Mouse (Mus musculus) embryonic facial prominence, embryonic 14.5 days (tissue): ENCODE data around the gene Tulp2. TPM values are rescaled to one million over a fixed set of nuclear protein-coding genes. Genes with fewer than 3 reads are reported as not detected.
A peak's percentile ranks its signal among the peaks of the same experiment; 100 is the strongest.

Source experiments
- ATAC-seq: fragments of 200-750 bp; cut with Nextera tagmentation; 2 replicates; pipeline ENCODE4 v1.8.0; 2017; ENCODE audit warnings: low read depth, moderate number of reproducible peaks, moderate TSS enrichment
- DNase-seq: peaks from one replicate; pipeline ENCODE4 v3.0.0-alpha.2; 2015; ENCODE audit warnings: low spot score
- H3K27ac ChIP-seq: fragments of 300-500 bp; sonication (generic); replicated peaks from 2 replicates; pipeline ENCODE4 v1.5.1; 2014; ENCODE audit warnings: low read depth, mild to moderate bottlenecking, low read length, moderate library complexity
- H3K27me3 ChIP-seq: fragments of 300-500 bp; sonication (generic); replicated peaks from 2 replicates; pipeline ENCODE4 v1.6.1; 2014; ENCODE audit warnings: low read length; ENCODE audit not compliant: control insufficient read depth, insufficient read depth
- H3K36me3 ChIP-seq: fragments of 300-500 bp; sonication (generic); 2 replicates; pipeline ENCODE4 v1.6.1; 2014; ENCODE audit warnings: low read length, mixed read lengths; ENCODE audit not compliant: control insufficient read depth, insufficient read depth
- H3K4me1 ChIP-seq: fragments of 300-500 bp; sonication (generic); 2 replicates; pipeline ENCODE4 v1.6.1; 2014; ENCODE audit warnings: antibody characterized with exemption, low read length; ENCODE audit not compliant: control insufficient read depth, insufficient read depth
- H3K4me2 ChIP-seq: fragments of 300-500 bp; sonication (generic); 2 replicates; pipeline ENCODE4 v1.6.1; 2014; ENCODE audit warnings: low read depth, mild to moderate bottlenecking, low read length, moderate library complexity, mixed read lengths
- H3K4me3 ChIP-seq: fragments of 300-500 bp; sonication (generic); 2 replicates; pipeline ENCODE4 v1.5.1; 2014; ENCODE audit warnings: low read depth, mild to moderate bottlenecking, low read length
- H3K9ac ChIP-seq: fragments of 300-500 bp; sonication (generic); 2 replicates; pipeline ENCODE4 v1.6.1; 2014; ENCODE audit warnings: low read depth, mild to moderate bottlenecking, low read length, moderate library complexity, mixed read lengths
- H3K9me3 ChIP-seq: fragments of 300-500 bp; sonication (generic); 2 replicates; pipeline ENCODE4 v1.6.1; 2016; ENCODE audit warnings: low read length; ENCODE audit not compliant: control insufficient read depth
- WGBS: fragments of 180-500 bp; shearing (Covaris S2); extraction: QIAGEN DNeasy Blood & Tissue Kit; methylation state at CpG from one replicate; pipeline ENCODE4 v1.1.7; 2014; 5-methylcytosine and 5-hydroxymethylcytosine counted together
- microRNA-seq: library from miRNA; unstranded; fragments of <30 nt; microRNA quantifications from one replicate; pipeline ENCODE4, GENCODE M21; 2016; ENCODE audit warnings: borderline number of aligned reads
- polyA plus RNA-seq: library from polyadenylated mRNA; unstranded; fragments of >200 nt; fragmentation: Nextera tagmentation; extraction: Ambion mirVana; gene quantifications from 2 replicates; pipeline ENCODE4 v1.2.1, GENCODE M21; 2014

Gene Tulp2
- polyA plus RNA-seq, 1 experiment from 2014 or later: 1.2 TPM

DNA sequence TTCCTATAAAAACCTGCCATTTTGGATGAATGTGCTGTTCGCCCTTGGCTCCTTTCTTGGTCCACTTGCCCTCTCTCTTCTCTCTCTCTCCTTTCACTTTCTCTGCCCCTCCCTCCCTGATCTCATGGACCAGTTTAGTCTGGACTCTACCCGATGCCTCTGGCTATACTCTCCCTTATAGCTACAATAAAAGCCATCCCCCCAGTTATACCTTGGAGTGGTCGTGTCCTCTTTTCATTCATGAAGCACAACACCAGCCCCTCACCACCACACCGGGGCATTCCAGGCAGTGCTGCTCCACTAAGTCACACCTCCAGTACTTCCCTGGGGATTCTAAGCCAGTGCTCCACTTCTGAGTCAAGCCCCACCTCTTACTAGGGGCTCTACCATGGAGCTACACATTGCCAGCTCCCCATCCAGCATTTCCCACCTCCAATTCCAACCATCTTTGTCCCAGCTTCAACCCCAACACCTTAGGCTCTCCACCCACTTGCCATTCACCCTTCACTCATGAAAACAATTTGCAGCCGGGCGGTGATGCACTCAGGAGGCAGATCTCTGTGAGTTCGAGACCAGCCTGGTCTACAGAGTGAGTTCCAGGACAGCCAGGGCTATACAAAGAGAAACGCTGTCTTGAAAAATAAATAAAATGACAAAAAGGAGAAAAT, 85.6 kb downstream of the Tulp2 start:
- Histone ChIP-seq H3K4me3 (peak overlapping the region; percentile 42), H3K27ac (peak overlapping the region; percentile 88), H3K4me2 (peak overlapping the region; percentile 79), H3K36me3 (no peaks in the 10 kb centered on the region), H3K27me3 (no peaks in the 10 kb centered on the region), H3K4me1 (peaks cover 26% of the 10 kb centered on the region), H3K9ac (peak overlapping the region; percentile 59; the same call in 1 of the 2 replicates), H3K9me3 (no peaks in the 10 kb centered on the region)
- DNase-seq (no peak), ATAC-seq (no peak)
- whole genome bisulfite sequencing: 68% methylated on average over 8 of the region's 8 CpGs

DNA sequence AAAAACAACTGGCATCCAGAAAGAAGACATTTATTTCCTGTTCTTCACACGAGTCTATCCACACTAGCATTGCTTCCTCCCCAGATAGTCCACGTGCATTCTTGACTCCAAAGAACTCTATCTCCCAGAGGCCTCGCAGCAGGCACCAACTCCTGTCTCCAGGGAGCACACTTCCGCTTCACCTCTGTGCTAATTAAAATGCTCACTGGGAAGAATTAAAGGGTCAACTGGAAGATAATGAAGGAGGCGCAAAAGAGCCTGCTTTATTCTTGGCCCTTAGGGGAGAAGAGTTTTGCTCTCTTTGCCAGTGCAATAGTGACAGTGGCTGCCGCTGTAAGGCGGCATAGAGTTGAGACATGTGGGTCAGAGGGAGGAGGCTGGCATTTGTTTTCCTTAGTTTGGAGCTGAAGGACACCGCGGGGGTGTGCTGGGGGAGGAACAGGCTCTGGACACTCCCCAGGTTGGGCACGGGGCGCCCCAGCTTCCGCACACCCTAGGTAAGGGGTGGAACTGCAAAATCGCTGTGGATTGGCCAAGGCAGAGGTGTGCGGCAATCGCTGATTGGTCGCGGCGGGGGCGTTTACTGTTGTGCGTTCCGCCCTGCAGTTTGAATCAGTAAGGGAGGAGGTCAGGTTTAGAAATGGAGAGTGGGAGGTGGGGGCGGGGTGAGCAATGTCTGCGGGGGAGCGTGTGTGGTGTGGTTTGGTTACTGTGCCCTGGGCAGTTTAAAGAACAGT, 86.3 kb downstream of the Tulp2 start:
- H3K27ac ChIP-seq: peak overlapping the region; percentile 88
- peak overlapping the region; percentile 59 for H3K9ac ChIP-seq
- DNase-seq (peak; percentile 98), ATAC-seq (peak; percentile 97)
- WGBS: under 1% methylated on average over 23 of the region's 24 CpGs
- H3K9me3 ChIP-seq: no peaks in the 10 kb centered on the region
- H3K4me2 ChIP-seq: peak overlapping the region; percentile 79
- H3K4me3 ChIP-seq: peak overlapping the region; percentile 42
- no peaks in the 10 kb centered on the region for H3K27me3 ChIP-seq
- H3K36me3 ChIP-seq: no peaks in the 10 kb centered on the region
- H3K4me1 ChIP-seq: peaks cover 26% of the 10 kb centered on the region

DNA sequence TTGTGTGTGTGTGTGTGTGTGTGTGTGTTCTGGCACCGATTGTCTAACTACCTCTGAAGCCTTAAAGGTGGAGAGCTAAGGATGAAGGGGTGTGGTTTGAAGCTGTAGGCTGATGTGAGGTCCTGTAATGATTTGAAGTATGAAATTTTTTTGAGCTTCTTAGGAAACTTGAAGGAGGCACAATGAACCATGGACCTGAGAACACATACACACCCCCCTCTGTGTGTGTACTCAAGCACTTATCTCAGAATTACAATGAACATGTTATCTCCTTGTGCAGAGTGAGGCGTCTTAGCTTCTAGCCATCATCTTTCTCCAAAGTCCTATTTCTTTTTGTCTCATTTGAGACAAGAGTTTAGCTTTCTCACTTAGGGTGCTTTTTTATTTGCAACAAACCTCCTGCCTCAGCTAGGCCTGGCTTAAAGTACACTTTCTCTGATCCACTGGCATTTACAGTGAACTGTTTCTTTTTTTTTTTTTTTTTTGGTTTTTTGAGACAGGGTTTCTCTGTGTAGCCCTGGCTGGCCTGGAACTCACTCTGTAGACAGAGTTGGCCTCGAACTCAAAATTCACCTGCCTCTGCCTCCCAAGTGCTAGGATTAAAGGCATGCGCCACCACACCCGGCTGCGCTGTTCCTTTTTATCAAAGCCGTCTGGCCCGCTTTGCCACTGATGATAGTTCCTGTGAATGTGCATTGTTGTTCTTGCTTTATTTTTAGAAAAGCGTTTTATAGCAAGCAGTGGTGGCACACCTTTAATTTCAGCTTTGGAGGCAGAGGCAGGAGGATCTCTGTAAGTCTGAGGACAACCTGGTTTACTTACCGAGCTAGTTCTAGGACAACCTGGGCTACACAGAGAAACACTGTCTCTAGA, 87.2 kb downstream of the Tulp2 start:
- ATAC-seq: peak; percentile 2; the same call in 1 of the 2 replicates
- 78% methylated on average over 10 of the region's 10 CpGs for WGBS
- Histone ChIP-seq H3K4me1 (peaks cover 26% of the 10 kb centered on the region), H3K4me2 (peak overlapping the region; percentile 79), H3K9me3 (no peaks in the 10 kb centered on the region), H3K27me3 (no peaks in the 10 kb centered on the region), H3K9ac (peak overlapping the region; percentile 59; the same call in 1 of the 2 replicates), H3K27ac (peak overlapping the region; percentile 88), H3K36me3 (no peaks in the 10 kb centered on the region), H3K4me3 (peak overlapping the region; percentile 42)
- no peak for DNase-seq

- H3K36me3 ChIP-seq: no peaks in the 10 kb centered on the region
- WGBS: 1% methylated on average over 30 of the region's 42 CpGs
- peak; percentile 62 for ATAC-seq
Measured at GRCm38 (mm10) chr7:45570103-45570741, 88.5 kb downstream of the Tulp2 start, which contains the start of gene Bcat2. TSS of gene Bcat2 (plus strand) at chr7:45570153.

GRCm38 (mm10) chr7:45571966-45572365, 90.3 kb downstream of the Tulp2 start:
- H3K27me3 ChIP-seq: no peaks in the 10 kb centered on the region
- DNase-seq (no peak), ATAC-seq (no peak)
- H3K27ac ChIP-seq: no peak overlapping the region
- H3K4me1 ChIP-seq: peaks cover 26% of the 10 kb centered on the region
- H3K4me3 ChIP-seq: no peak overlapping the region
- WGBS: 32% methylated on average over 1 of the region's 1 CpGs
- no peaks in the 10 kb centered on the region for H3K9me3 ChIP-seq
- H3K36me3 ChIP-seq: peaks cover 12% of the 10 kb centered on the region; the same call in 1 of the 2 replicates
- no peak overlapping the region for H3K9ac ChIP-seq
- peak overlapping the region; percentile 83; the same call in 1 of the 2 replicates for H3K4me2 ChIP-seq

More at GRCm38 (mm10) chr7:45570103-45570741, 88.5 kb downstream of the Tulp2 start, which contains the start of gene Bcat2:
- Histone ChIP-seq H3K9ac (peak within 1 kb of the TSS; percentile 84), H3K27me3 (no peaks in the 10 kb centered on the region), H3K27ac (peak within 1 kb of the TSS; percentile 88), H3K4me3 (peak within 1 kb of the TSS; percentile 73), H3K9me3 (no peaks in the 10 kb centered on the region), H3K4me2 (peak within 1 kb of the TSS; percentile 83), H3K4me1 (peaks cover 26% of the 10 kb centered on the region)
- peak; percentile 88 for DNase-seq

Small RNAs within 50 kb of the gene (microRNA-seq; reads per million reads assigned to microRNA genes)
- not detected for gene Gm22133

Other genes with a start within 250 kb of the Tulp2 start
- 2.4 and 4.8 TPM in 2 replicates for gene Cd37, start 242.8 kb upstream of the Tulp2 start, polyA plus RNA-seq
- gene Slc6a16, start 240.8 kb upstream of the Tulp2 start, polyA plus RNA-seq: 0.11 and 0.38 TPM in 2 replicates
- gene Slc6a21, start 204.4 kb upstream of the Tulp2 start, polyA plus RNA-seq: not detected in 2 replicates
- 16.6 and 18.2 TPM in 2 replicates for gene Trpm4, start 148.1 kb upstream of the Tulp2 start, polyA plus RNA-seq
- 11.0 and 15.8 TPM in 2 replicates for gene Hrc, start 146.6 kb upstream of the Tulp2 start, polyA plus RNA-seq
- gene Ppfia3, start 114.9 kb upstream of the Tulp2 start, polyA plus RNA-seq: 4.8 and 6.9 TPM in 2 replicates
- gene Lin7b, start 111.3 kb upstream of the Tulp2 start, polyA plus RNA-seq: 2.4 TPM in 2 replicates
- 56.5 and 61.1 TPM in 2 replicates for gene Snrnp70, start 86.1 kb upstream of the Tulp2 start, polyA plus RNA-seq
- gene Kcna7, start 76.2 kb upstream of the Tulp2 start, polyA plus RNA-seq: 0.24 TPM in 1 of 2 replicates, not detected in the other
- 3.0 and 3.1 TPM in 2 replicates for gene Ntf5, start 68.2 kb upstream of the Tulp2 start, polyA plus RNA-seq
- 1.4 TPM in 1 of 2 replicates, not detected in the other for gene Lhb, start 61.1 kb upstream of the Tulp2 start, polyA plus RNA-seq
- 39.3 TPM in 2 replicates for gene Gys1, start 47.0 kb upstream of the Tulp2 start, polyA plus RNA-seq
- gene Ruvbl2, start 43.8 kb upstream of the Tulp2 start, polyA plus RNA-seq: 123 and 127 TPM in 2 replicates
- 4,260 and 4,697 TPM in 2 replicates for gene Ftl1, start 22.0 kb upstream of the Tulp2 start, polyA plus RNA-seq
- 120 and 132 TPM in 2 replicates for gene Bax, start 15.0 kb upstream of the Tulp2 start, polyA plus RNA-seq
- gene Gm45808, start 4.9 kb downstream of the Tulp2 start, polyA plus RNA-seq: not detected in 2 replicates
- 2.5 and 3.2 TPM in 2 replicates for gene Dhdh, start 6.9 kb downstream of the Tulp2 start, polyA plus RNA-seq
- 209 and 236 TPM in 2 replicates for gene Nucb1, start 28.5 kb downstream of the Tulp2 start, polyA plus RNA-seq
- gene Ppp1r15a, start 44.4 kb downstream of the Tulp2 start, polyA plus RNA-seq: 20.7 and 21.9 TPM in 2 replicates
- 6.8 and 7.3 TPM in 2 replicates for gene Plekha4, start 44.5 kb downstream of the Tulp2 start, polyA plus RNA-seq
- gene Hsd17b14, start 73.0 kb downstream of the Tulp2 start, polyA plus RNA-seq: 0.77 and 1.0 TPM in 2 replicates
- gene Bcat2, start 88.3 kb downstream of the Tulp2 start, polyA plus RNA-seq: 50.1 and 51.0 TPM in 2 replicates
- gene Fgf21, start 133.6 kb downstream of the Tulp2 start, polyA plus RNA-seq: 0.45 and 1.0 TPM in 2 replicates
- gene Fut1, start 135.4 kb downstream of the Tulp2 start, polyA plus RNA-seq: 1.3 and 2.1 TPM in 2 replicates
- gene Izumo1, start 139.9 kb downstream of the Tulp2 start, polyA plus RNA-seq: 0.19 and 0.30 TPM in 2 replicates
- 10.4 and 11.1 TPM in 2 replicates for gene Rasip1, start 145.6 kb downstream of the Tulp2 start, polyA plus RNA-seq
- gene Mamstr, start 158.1 kb downstream of the Tulp2 start, polyA plus RNA-seq: 23.3 and 28.8 TPM in 2 replicates
- 1.9 and 2.2 TPM in 2 replicates for gene Fut2, start 184.5 kb downstream of the Tulp2 start, polyA plus RNA-seq
- gene Ntn5, start 202.1 kb downstream of the Tulp2 start, polyA plus RNA-seq: 3.4 and 3.7 TPM in 2 replicates
- gene Sec1, start 212.5 kb downstream of the Tulp2 start, polyA plus RNA-seq: 2.1 and 2.5 TPM in 2 replicates
- 7.9 and 8.9 TPM in 2 replicates for gene Car11, start 218.0 kb downstream of the Tulp2 start, polyA plus RNA-seq
- gene Dbp, start 223.2 kb downstream of the Tulp2 start, polyA plus RNA-seq: 3.4 and 4.7 TPM in 2 replicates
- 1,174 and 1,204 TPM in 2 replicates for gene Rpl18, start 233.6 kb downstream of the Tulp2 start, polyA plus RNA-seq
- gene Sphk2, start 236.1 kb downstream of the Tulp2 start, polyA plus RNA-seq: 24.0 and 25.6 TPM in 2 replicates
- gene Fam83e, start 239.3 kb downstream of the Tulp2 start, polyA plus RNA-seq: 0.36 and 0.39 TPM in 2 replicates
- not detected in 2 replicates for gene Spaca4, start 243.9 kb downstream of the Tulp2 start, polyA plus RNA-seq